Mouse (Mus musculus) brain, embryonic 14.5 days (tissue): ENCODE measurements around the gene Tmem213.

Source experiments
- CTCF ChIP-seq: fragments of 200-500 bp; IDR thresholded peaks from 2 replicates; pipeline ENCODE4 v1.5.1; 2012; ENCODE audit warnings: inconsistent platforms, mild to moderate bottlenecking, moderate library complexity, borderline replicate concordance; ENCODE audit not compliant: insufficient read depth, insufficient read length; ENCODE audit errors: extremely low read depth
- POLR2A ChIP-seq: fragments of 200-500 bp; IDR thresholded peaks from 2 replicates; pipeline ENCODE4 v1.6.1; 2012; ENCODE audit warnings: mild to moderate bottlenecking, inconsistent platforms, borderline replicate concordance; ENCODE audit not compliant: poor library complexity, insufficient read depth, insufficient read length, severe bottlenecking; ENCODE audit errors: extremely low read depth

- TF ChIP-seq CTCF (no peak), POLR2A (no peak)
Observed at GRCm38 (mm10) chr6:38102216-38102795, 6.7 kb upstream of the Tmem213 start.
